Mouse (Mus musculus) liver, adult 10 weeks (tissue): ENCODE results near the gene A730071L15Rik. TPM values are rescaled to one million over a fixed set of nuclear protein-coding genes. Genes with fewer than 3 reads are reported as not detected.

Experiments used
- polyA plus RNA-seq: library from polyadenylated mRNA; stranded (reverse); fragments of 350-450 nt; fragmentation: Illumina TruSeq; extraction: RNeasy Lipid Tissue Mini Kit (QIAGEN cat#74804); gene quantifications from one replicate; pipeline ENCODE4 v1.2.3, GENCODE M21; 2014; ENCODE audit warnings: low read depth, low replicate concordance

A730071L15Rik gene
- polyA plus RNA-seq: not detected

GRCm38 (mm10) chr11:6199410-6200086, at the start of gene A730071L15Rik:
A730071L15Rik (plus strand) TSS chr11:6200029.

GRCm38 (mm10) chr11:6200087-6200569, 299 bp downstream of the A730071L15Rik start, which contains the start of gene Nudcd3:
Nudcd3 (minus strand) TSS chr11:6200415.

DNA sequence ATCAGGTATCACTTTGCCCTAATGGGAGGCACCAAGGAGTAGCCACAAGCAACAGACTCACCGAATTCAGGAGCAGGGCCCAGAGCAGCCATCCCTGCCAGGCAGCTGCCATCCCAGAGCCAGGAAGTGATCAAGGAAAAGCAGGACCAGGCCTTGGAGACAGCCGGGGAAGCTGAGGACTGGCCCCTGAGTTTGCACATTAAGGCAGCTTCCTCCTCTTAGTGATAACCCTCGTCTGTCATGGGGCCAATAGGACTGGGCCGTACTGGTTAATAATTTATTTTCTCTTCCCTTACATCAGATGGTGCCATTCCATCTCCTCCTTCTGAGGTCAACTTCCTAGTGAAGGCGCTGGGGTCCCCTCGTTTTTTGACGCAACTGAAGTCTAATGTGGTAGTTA, 30.2 kb downstream of the A730071L15Rik start, which contains the start of gene Npc1l1:
Gene Npc1l1, minus strand, starts transcription at position 132 of the 400 bp plus-strand sequence.

Other genes with a start within 250 kb of the A730071L15Rik start
- gene Gck, start 249.9 kb upstream of the A730071L15Rik start, polyA plus RNA-seq: 7.1 TPM
- gene Ykt6, start 244.3 kb upstream of the A730071L15Rik start, polyA plus RNA-seq: 30.6 TPM
- gene Camk2b, start 133.7 kb upstream of the A730071L15Rik start, polyA plus RNA-seq: 1.2 TPM
- gene Nudcd3, start 386 bp downstream of the A730071L15Rik start, polyA plus RNA-seq: 8.5 TPM
- not detected for gene Npc1l1, start 30.1 kb downstream of the A730071L15Rik start, polyA plus RNA-seq
- gene Ddx56, start 67.7 kb downstream of the A730071L15Rik start, polyA plus RNA-seq: 9.1 TPM
- 24.4 TPM for gene Tmed4, start 74.8 kb downstream of the A730071L15Rik start, polyA plus RNA-seq
- gene Ogdh, start 91.6 kb downstream of the A730071L15Rik start, polyA plus RNA-seq: 25.2 TPM
- 0.56 TPM for gene Zmiz2, start 189.0 kb downstream of the A730071L15Rik start, polyA plus RNA-seq
- 924 TPM for gene Ppia, start 215.4 kb downstream of the A730071L15Rik start, polyA plus RNA-seq
- 7.8 TPM for gene H2afv, start 244.4 kb downstream of the A730071L15Rik start, polyA plus RNA-seq